Mouse (Mus musculus) forebrain, embryonic 14.5 days (tissue): ENCODE data around the gene Trp53i11. TPM values are rescaled to one million over a fixed set of nuclear protein-coding genes. Genes with fewer than 3 reads are reported as not detected.
A peak's percentile ranks its signal among the peaks of the same experiment; 100 is the strongest.

Experiments used
- ATAC-seq: fragments of 200-750 bp; cut with Nextera tagmentation; 2 replicates; pipeline ENCODE4 v1.8.0; 2017; ENCODE audit warnings: mild to moderate bottlenecking, moderate library complexity
- DNase-seq: peaks from one replicate; pipeline ENCODE4 v3.0.0-alpha.2; 2015; ENCODE audit warnings: low spot score
- H3K27ac ChIP-seq: fragments of 300-500 bp; sonication (generic); 2 replicates; pipeline ENCODE4 v1.5.1; 2014; ENCODE audit warnings: low read depth, mild to moderate bottlenecking, control low read depth, low read length, moderate library complexity
- H3K27me3 ChIP-seq: fragments of 300-500 bp; sonication (generic); replicated peaks from 2 replicates; pipeline ENCODE4 v1.6.1; 2014; ENCODE audit warnings: low read length, control low read depth, mixed read lengths; ENCODE audit not compliant: control insufficient read depth, insufficient read depth
- H3K36me3 ChIP-seq: fragments of 300-500 bp; sonication (generic); 2 replicates; pipeline ENCODE4 v1.6.1; 2014; ENCODE audit warnings: low read length, control low read depth; ENCODE audit not compliant: control insufficient read depth, insufficient read depth
- H3K4me1 ChIP-seq: fragments of 300-500 bp; sonication (generic); 2 replicates; pipeline ENCODE4 v1.6.1; 2014; ENCODE audit warnings: antibody characterized with exemption, low read length, control low read depth; ENCODE audit not compliant: control insufficient read depth, insufficient read depth
- H3K4me2 ChIP-seq: fragments of 300-500 bp; sonication (generic); 2 replicates; pipeline ENCODE4 v1.6.1; 2014; ENCODE audit warnings: mild to moderate bottlenecking, control low read depth, low read length
- H3K4me3 ChIP-seq: fragments of 300-500 bp; sonication (generic); 2 replicates; pipeline ENCODE4 v1.5.1; 2014; ENCODE audit warnings: low read depth, low read length, control low read depth
- H3K9ac ChIP-seq: fragments of 300-500 bp; sonication (generic); 2 replicates; pipeline ENCODE4 v1.6.1; 2014; ENCODE audit warnings: mild to moderate bottlenecking, low read length, control low read depth, moderate library complexity
- H3K9me3 ChIP-seq: fragments of 300-500 bp; sonication (generic); replicated peaks from 2 replicates; pipeline ENCODE4 v1.6.1; 2016; ENCODE audit warnings: low read length, control low read depth, mixed read lengths; ENCODE audit not compliant: control insufficient read depth
- WGBS: fragments of 180-500 bp; shearing (Covaris S2); extraction: QIAGEN DNeasy Blood & Tissue Kit; methylation state at CpG from one replicate; pipeline ENCODE4 v1.1.7; 2014; 5-methylcytosine and 5-hydroxymethylcytosine counted together
- polyA plus RNA-seq: library from polyadenylated mRNA; unstranded; fragments of >200 nt; fragmentation: Nextera tagmentation; extraction: Ambion mirVana; gene quantifications from 2 replicates; pipeline ENCODE4 v1.2.1, GENCODE M21; 2014

Gene Trp53i11
- polyA plus RNA-seq, 1 experiment from 2014 or later: 95.8 TPM

- Histone ChIP-seq H3K9ac (peak overlapping the region; percentile 42; the same call in 1 of the 2 replicates), H3K4me3 (no peak overlapping the region), H3K9me3 (no peaks in the 10 kb centered on the region), H3K4me1 (peaks cover 30% of the 10 kb centered on the region), H3K4me2 (peak overlapping the region; percentile 19; the same call in 1 of the 2 replicates), H3K27me3 (no peaks in the 10 kb centered on the region), H3K36me3 (no peaks in the 10 kb centered on the region), H3K27ac (peak overlapping the region; percentile 95)
- WGBS: under 1% methylated on average over 5 of the region's 5 CpGs
- DNase-seq (peak; percentile 80), ATAC-seq (peak; percentile 51)
These were observed 41.1 kb downstream of the Trp53i11 start for GRCm38 (mm10) chr2:93228480-93228824.

- H3K9ac ChIP-seq: no peak overlapping the region
- H3K9me3 ChIP-seq: no peaks in the 10 kb centered on the region
- no peak overlapping the region for H3K27ac ChIP-seq
- H3K4me2 ChIP-seq: no peak overlapping the region
- H3K4me3 ChIP-seq: no peak overlapping the region
- no peak for DNase-seq
- no peaks in the 10 kb centered on the region for H3K27me3 ChIP-seq
- peaks cover 25% of the 10 kb centered on the region for H3K4me1 ChIP-seq
- 44% methylated on average over 1 of the region's 1 CpGs for WGBS
- no peaks in the 10 kb centered on the region for H3K36me3 ChIP-seq
- ATAC-seq: no peak
These were observed 44.8 kb downstream of the Trp53i11 start for GRCm38 (mm10) chr2:93232141-93232540.

- WGBS: 70% methylated on average over 1 of the region's 1 CpGs
- Histone ChIP-seq H3K4me2 (no peak overlapping the region), H3K4me3 (no peak overlapping the region), H3K36me3 (no peaks in the 10 kb centered on the region), H3K9ac (no peak overlapping the region), H3K9me3 (no peaks in the 10 kb centered on the region), H3K4me1 (no peaks in the 10 kb centered on the region), H3K27me3 (no peaks in the 10 kb centered on the region), H3K27ac (no peak overlapping the region)
- no peak for ATAC-seq
- no peak for DNase-seq
These were observed 49.7 kb downstream of the Trp53i11 start for GRCm38 (mm10) chr2:93237055-93237454.

- no peaks in the 10 kb centered on the region for H3K9me3 ChIP-seq
- no peaks in the 10 kb centered on the region for H3K27me3 ChIP-seq
- no peak overlapping the region for H3K27ac ChIP-seq
- DNase-seq: no peak
- H3K9ac ChIP-seq: no peak overlapping the region
- H3K4me2 ChIP-seq: no peak overlapping the region
- 89% methylated on average over 6 of the region's 6 CpGs for WGBS
- H3K4me1 ChIP-seq: no peaks in the 10 kb centered on the region
- ATAC-seq: no peak
- H3K36me3 ChIP-seq: no peaks in the 10 kb centered on the region
- no peak overlapping the region for H3K4me3 ChIP-seq
These were observed 51.5 kb downstream of the Trp53i11 start for GRCm38 (mm10) chr2:93238864-93239263.

GRCm38 (mm10) chr2:93242166-93242565 lies 54.8 kb downstream of the Trp53i11 start:
- Histone ChIP-seq H3K4me3 (no peak overlapping the region), H3K36me3 (no peaks in the 10 kb centered on the region), H3K9me3 (no peaks in the 10 kb centered on the region), H3K4me1 (no peaks in the 10 kb centered on the region), H3K9ac (no peak overlapping the region), H3K27ac (no peak overlapping the region), H3K4me2 (no peak overlapping the region), H3K27me3 (no peaks in the 10 kb centered on the region)
- WGBS: 80% methylated on average over 5 of the region's 5 CpGs
- ATAC-seq: no peak
- no peak for DNase-seq

GRCm38 (mm10) chr2:93243439-93244089 lies 56.2 kb downstream of the Trp53i11 start:
- Histone ChIP-seq H3K4me1 (peaks cover 7% of the 10 kb centered on the region), H3K36me3 (no peaks in the 10 kb centered on the region), H3K4me2 (no peak overlapping the region), H3K4me3 (no peak overlapping the region), H3K27me3 (no peaks in the 10 kb centered on the region), H3K9me3 (no peaks in the 10 kb centered on the region), H3K27ac (no peak overlapping the region), H3K9ac (no peak overlapping the region)
- ATAC-seq: no peak
- no peak for DNase-seq
- 72% methylated on average over 11 of the region's 11 CpGs for WGBS

GRCm38 (mm10) chr2:93244090-93244443 lies 56.7 kb downstream of the Trp53i11 start:
- Histone ChIP-seq H3K4me3 (no peak overlapping the region), H3K4me2 (no peak overlapping the region), H3K9ac (no peak overlapping the region), H3K4me1 (peaks cover 12% of the 10 kb centered on the region), H3K27me3 (no peaks in the 10 kb centered on the region), H3K9me3 (no peaks in the 10 kb centered on the region), H3K36me3 (no peaks in the 10 kb centered on the region), H3K27ac (no peak overlapping the region)
- ATAC-seq (no peak), DNase-seq (no peak)
- 73% methylated on average over 8 of the region's 8 CpGs for WGBS

- peak overlapping the region; percentile 49; the same call in 1 of the 2 replicates for H3K9ac ChIP-seq
- 54% methylated on average over 6 of the region's 6 CpGs for WGBS
- 0 out of 2 replicates have a peak overlapping the region, but pooled peaks have one; percentile 21 for H3K27ac ChIP-seq
- H3K27me3 ChIP-seq: no peaks in the 10 kb centered on the region
- H3K4me3 ChIP-seq: no peak overlapping the region
- DNase-seq: no peak
- H3K36me3 ChIP-seq: no peaks in the 10 kb centered on the region
- H3K4me2 ChIP-seq: no peak overlapping the region
- H3K9me3 ChIP-seq: peaks cover 4% of the 10 kb centered on the region; the same call in 1 of the 2 replicates
- no peak for ATAC-seq
- H3K4me1 ChIP-seq: peaks cover 20% of the 10 kb centered on the region
These were observed 61.7 kb downstream of the Trp53i11 start for GRCm38 (mm10) chr2:93249058-93249457.

- peaks cover 20% of the 10 kb centered on the region for H3K4me1 ChIP-seq
- no peak overlapping the region for H3K4me2 ChIP-seq
- 59% methylated on average over 7 of the region's 7 CpGs for WGBS
- H3K9ac ChIP-seq: no peak overlapping the region
- H3K36me3 ChIP-seq: no peaks in the 10 kb centered on the region
- H3K9me3 ChIP-seq: peaks cover 4% of the 10 kb centered on the region; the same call in 1 of the 2 replicates
- no peak overlapping the region for H3K4me3 ChIP-seq
- ATAC-seq: peak; percentile 11; the same call in 1 of the 2 replicates
- H3K27ac ChIP-seq: no peak overlapping the region
- H3K27me3 ChIP-seq: no peaks in the 10 kb centered on the region
- peak; percentile 57 for DNase-seq
These were observed 63.3 kb downstream of the Trp53i11 start for GRCm38 (mm10) chr2:93250611-93251010.
